Mouse (Mus musculus) lung, adult 18-20 months (tissue): ENCODE measurements around the gene Egln1.

Experiments
- DNase-seq, 2 experiments: peaks; one replicate each; pipeline ENCODE4 v3.0.0; 2022; ENCODE audit warnings: mixed read lengths in 2 of 2

The Egln1 gene

GRCm38 (mm10) chr8:124949209-124950068 is at the start of gene Egln1:
Gene Egln1, minus strand, starts transcription at chr8:124949324.
- DNase-seq = peak; percentile 84 to 87

- DNase-seq = no peak
These were observed 46.7 kb upstream of the Egln1 start for GRCm38 (mm10) chr8:124995776-124996175.

GRCm38 (mm10) chr8:124991668-124991926 is 42.5 kb upstream of the Egln1 start:
- no peak for DNase-seq

GRCm38 (mm10) chr8:124990923-124991667 is 42.0 kb upstream of the Egln1 start:
- DNase-seq = peak in 1 of 2 experiments; percentile 6

GRCm38 (mm10) chr8:124980828-124981227 is 31.7 kb upstream of the Egln1 start:
- DNase-seq = no peak

- no peak for DNase-seq
These were observed 30.9 kb upstream of the Egln1 start for GRCm38 (mm10) chr8:124980036-124980435.

- no peak for DNase-seq
These were observed 28.9 kb upstream of the Egln1 start for GRCm38 (mm10) chr8:124978026-124978425.

- no peak for DNase-seq
These were observed 27.1 kb upstream of the Egln1 start for GRCm38 (mm10) chr8:124976211-124976610.

- no peak for DNase-seq
These were observed 25.1 kb upstream of the Egln1 start for GRCm38 (mm10) chr8:124974254-124974653.

GRCm38 (mm10) chr8:124973221-124973620 is 24.1 kb upstream of the Egln1 start:
- no peak for DNase-seq

GRCm38 (mm10) chr8:124970312-124970933 is 21.3 kb upstream of the Egln1 start:
- no peak for DNase-seq

GRCm38 (mm10) chr8:124964966-124965365 is 15.8 kb upstream of the Egln1 start:
- no peak for DNase-seq

GRCm38 (mm10) chr8:124963246-124963645 is 14.1 kb upstream of the Egln1 start:
- DNase-seq = no peak

- no peak for DNase-seq
These were observed 11.2 kb upstream of the Egln1 start for GRCm38 (mm10) chr8:124960226-124960880.

GRCm38 (mm10) chr8:124959462-124960225 is 10.5 kb upstream of the Egln1 start:
- DNase-seq = no peak

- DNase-seq = no peak
These were observed 5.5 kb upstream of the Egln1 start for GRCm38 (mm10) chr8:124954572-124955082.

- no peak for DNase-seq
These were observed 4.1 kb upstream of the Egln1 start for GRCm38 (mm10) chr8:124953188-124953587.

- no peak for DNase-seq
These were observed 1.7 kb upstream of the Egln1 start for GRCm38 (mm10) chr8:124950865-124951264.

GRCm38 (mm10) chr8:124950069-124950456 is 939 bp upstream of the Egln1 start:
- DNase-seq = no peak

GRCm38 (mm10) chr8:124948733-124949111 is 402 bp downstream of the Egln1 start:
- peak in 1 of 2 experiments; percentile 10 for DNase-seq

- peak; percentile 38 for DNase-seq
These were observed 1.0 kb downstream of the Egln1 start for GRCm38 (mm10) chr8:124947865-124948732.
